Mouse (Mus musculus) naive thymus-derived CD4-positive, alpha-beta T cell, adult 2 months (primary cell): ENCODE data around the gene Celsr1.

ENCODE experiments used
- DNase-seq: peaks from one replicate; pipeline ENCODE4 v3.0.0-alpha.2; 2011; ENCODE audit warnings: low read depth

The Celsr1 gene

DNA sequence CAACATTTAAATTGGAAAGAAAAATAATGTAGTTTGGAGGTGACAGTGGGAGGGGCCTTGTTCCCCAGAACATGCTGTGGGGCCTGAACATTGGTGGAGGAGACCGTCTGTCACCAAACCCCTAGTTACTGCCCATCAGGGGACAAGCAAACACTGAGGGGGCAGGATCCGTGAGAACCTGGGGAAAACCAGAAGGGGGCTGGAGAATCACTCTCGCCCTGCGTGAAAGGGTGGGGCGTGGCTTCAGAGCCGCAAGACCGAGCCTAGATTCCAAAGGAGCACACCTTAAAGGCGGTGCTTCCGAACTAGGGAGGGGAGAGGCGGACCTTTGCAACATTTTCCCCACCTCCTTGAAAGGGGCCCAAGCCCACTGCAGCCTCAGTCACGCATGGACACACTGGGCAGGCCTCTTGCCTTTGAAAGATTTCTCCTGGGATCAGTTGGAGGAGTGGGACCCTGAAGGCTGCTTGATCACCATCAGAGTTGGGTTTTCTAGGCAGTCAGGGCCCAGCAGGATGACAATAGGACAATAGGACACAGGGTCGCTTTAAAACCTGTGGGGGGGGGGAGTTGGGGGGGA is 1.3 kb upstream of the Celsr1 start:
- DNase-seq = no peak

DNA sequence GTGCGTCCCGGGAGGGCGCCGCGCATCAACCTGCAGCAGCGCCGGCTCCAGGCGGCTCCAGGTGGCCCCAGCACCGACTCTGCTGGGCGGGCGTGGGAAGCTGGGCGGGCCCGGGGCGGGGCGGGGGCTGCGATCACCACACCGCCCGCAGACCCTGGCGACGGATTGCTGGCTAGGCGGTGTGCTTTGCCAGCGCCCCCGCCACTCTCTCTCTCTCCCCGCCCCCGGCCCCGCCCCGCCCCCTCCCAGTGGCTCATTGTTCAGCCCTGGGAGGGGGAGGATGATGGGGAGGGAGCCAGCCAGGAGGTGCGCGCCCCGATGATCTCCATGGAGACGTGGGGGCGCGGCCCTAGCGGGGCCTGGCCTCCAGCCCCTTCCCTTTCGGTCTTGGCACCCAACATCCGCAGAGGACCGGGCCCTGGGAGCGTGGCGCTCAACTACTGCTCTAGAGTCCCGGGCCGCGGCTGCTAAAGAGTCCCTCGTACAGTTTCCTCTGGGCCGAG is 495 bp upstream of the Celsr1 start:
- peak; percentile 90 for DNase-seq

DNA sequence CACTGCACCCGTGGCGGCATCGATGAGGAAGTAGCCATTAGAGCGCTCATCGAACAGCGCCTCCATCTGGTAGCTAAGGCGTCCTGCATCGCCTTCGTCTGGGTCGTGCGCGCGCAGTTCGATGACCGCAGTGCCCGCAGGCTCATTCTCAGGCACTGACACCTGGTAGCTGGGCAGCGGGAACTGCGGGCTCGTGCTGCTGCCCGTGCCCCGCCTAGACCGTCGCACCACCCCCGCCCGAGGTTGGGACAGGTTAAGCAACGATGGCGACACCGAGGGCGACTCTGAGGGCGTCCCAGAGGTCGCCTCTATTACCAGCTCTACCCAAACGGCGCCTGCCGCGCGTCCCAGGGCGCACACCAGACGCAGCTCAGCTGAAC is 776 bp downstream of the Celsr1 start:
- DNase-seq = peak; percentile 73

DNA sequence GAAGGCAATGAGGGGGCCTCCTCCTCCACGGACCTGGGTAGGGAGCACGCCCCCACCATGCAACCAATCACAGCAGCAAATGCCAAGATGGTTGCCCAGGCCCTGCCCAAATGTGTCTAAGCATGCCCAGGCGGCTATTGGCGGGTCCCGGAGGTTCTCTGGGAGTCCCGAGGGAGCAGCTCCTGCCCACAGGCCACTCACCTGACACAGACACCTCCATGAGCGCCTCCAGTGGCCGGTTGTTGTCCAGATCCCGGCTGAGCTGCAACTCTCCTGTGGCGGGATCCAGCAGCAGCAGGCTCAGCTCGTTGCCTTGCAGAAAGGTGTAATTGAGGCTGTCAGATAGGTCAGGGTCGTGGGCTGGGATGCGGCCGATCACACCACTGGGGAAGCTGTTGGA is 3.6 kb downstream of the Celsr1 start:
- DNase-seq = no peak

DNA sequence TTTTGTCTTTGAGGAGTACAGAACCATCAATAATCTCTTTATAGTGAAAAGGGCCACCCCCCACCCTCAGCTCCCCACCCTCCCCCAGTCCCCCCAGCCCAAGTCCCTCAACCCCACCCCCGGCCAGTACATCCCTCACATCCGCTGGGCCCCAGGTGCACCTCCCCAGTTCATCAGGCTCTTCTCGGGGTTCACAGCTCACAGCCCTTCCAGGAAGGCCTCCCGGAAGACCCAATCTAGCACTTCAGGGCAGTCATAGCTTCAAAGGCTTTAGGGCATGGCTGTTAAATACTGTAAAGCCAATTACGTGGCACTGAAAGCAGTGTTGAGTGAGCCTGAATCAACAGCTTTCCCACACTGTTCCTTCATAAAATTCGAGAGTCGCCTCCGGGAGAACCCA is 5.7 kb downstream of the Celsr1 start:
- DNase-seq = peak; percentile 50

DNA sequence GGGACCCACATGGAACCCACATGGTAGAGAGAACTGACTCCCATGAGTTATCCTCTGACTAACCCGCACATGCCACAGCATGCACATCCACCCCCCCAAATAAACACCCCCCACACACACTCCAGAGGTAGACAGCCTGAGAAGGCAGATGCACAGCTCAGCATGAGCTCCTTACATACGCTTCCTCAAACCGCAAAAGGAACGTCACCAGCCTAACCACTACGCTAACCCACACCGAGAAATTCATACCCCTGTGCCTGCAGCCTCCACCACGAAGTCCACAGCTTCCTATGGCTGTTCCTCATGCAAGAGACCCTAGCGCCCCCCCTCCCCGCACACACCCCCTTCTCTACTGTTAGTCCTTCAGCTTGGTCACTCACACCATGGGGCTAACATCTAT is 11.6 kb downstream of the Celsr1 start:
- DNase-seq = no peak

DNA sequence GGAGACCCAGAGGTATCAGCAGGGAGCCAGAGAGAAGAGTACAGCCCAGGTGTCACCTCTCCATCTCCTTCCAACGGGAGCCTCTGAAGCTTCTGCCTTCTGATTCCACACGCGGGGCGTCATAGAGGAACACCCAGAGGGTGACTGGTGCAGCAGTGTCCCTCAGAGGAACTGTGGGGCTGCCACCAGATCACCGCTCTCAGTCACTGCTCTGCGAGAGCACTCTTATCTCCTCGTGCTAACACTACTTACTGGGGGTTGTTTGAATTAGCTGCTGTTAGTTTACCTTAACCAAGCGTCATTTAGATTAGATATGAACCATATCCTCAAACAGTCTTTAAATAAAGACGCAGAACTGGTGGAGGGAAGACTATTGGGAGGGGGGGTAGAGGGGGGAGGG is 12.3 kb downstream of the Celsr1 start:
- no peak for DNase-seq

DNA sequence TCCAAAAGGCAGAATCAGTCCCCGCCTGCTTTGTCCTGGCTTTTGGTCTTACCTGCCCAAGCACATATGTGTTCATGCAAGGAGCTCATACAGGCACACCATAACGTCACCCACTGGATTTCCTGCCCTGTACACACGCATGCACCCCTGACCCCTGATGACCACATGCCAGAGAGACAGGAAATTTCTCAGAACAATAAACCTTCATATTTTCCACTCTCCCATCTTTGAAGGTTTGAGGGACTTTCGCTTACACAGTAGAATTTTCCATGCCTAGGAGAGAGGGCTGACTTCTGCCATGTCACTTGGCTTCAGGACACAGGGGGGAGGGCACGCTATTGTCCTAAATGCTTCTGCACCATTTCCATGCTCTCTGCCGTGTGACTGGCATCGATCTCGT is 13.6 kb downstream of the Celsr1 start:
- DNase-seq = no peak

DNA sequence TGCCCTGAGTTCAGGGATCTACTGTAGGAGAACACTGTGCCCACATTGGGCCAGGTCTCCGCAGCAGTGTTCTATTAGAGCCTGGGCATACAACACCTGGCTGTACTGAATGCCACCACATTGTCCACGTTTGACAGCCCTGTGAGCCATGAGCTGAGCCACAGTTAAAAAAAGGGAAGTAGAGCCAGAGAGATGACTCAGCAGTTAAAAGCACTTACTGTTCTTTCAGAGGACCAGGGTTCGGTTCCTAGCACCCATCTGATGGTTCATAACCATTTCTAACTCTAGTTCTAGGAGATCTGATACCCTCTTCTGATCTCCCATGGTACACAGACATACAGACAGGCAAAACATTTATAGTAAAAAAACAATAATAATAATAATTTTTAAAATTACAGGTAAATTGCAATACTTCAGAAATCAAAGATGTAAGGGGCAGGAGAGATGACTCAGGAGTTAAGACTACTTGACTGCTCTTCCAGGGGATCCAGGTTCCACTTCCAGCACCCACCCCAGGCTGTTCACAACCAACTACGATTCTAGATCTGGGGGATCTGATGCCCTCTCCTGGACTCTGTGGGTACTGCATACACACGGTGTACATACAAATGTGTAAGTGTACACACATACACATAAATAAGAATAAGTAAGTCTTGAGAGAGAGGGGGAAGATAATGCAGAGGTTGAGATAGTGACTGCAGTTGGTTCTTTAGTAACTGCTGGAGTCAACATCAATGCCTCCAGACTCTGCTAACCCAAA is 14.6 kb downstream of the Celsr1 start:
- peak; percentile 39 for DNase-seq

DNA sequence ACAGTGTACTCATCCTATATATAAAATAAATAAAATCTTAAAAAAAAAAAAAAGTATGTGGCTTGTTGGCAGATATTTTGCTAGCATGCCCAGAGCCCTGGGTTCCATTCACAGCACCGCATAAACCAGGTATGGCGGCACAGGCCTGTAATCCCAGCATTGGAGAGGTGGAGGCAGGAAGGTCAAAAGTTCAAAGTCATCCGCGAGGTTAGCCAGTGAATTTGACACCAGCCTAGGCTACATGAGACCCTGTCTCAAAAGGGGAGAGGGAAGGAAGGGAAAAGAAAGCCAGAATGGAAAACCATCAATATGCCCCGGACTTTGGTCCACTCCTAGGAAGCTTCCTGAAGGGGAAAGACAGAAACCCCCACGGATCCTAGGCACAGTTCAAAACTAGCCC is 16.2 kb downstream of the Celsr1 start:
- DNase-seq = no peak

DNA sequence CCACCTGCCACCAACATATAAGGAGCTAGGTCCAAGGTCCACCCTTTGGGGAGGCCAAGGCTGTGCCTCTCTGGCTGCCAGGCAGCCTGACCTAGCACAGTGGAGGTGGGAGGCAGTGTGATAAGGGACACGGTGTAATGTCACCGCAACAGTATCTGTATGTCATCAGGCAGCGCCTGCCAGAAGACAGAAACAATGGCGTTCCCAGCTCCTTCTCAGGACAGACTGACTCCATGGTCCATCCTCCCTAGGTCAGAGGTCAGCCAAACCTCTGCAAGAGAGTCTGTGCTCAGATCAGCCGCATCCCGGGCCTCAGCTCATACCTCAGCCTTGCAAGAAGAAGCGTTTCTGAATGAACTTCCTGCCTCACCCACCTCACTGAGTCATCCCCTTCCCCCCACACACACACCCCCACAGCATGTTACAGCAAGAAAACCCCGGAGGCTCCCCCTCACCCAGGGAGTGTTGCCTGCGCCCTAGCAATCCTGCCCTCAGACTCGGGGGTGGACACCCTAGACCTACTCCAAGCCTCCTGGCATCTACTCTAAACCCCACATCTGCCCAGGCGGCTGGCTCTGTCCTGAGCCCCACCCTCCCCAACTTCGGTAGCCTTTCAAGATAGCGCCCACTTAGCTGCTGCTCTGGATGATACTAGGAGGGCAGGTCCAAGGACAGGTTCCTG is 17.6 kb downstream of the Celsr1 start:
- peak; percentile 60 for DNase-seq

DNA sequence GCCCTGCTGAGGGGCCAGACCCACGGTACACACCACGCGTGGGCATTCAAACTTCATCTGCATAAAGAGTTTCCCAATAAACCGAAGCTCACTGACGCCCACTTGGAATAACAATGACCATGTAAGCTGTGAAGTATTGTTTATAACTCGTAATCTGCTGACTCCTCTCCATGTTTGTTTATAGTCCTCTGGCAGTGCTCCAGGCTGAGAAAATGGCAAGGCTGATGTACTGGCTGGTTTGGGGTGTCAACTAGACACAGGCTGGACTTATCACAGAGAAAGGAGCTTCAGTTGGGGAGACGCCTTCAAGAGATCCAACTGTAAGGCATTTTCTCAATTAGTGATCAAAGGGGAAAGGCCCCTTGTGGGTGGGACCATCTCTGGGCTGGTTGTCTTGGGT is 18.6 kb downstream of the Celsr1 start:
- no peak for DNase-seq

DNA sequence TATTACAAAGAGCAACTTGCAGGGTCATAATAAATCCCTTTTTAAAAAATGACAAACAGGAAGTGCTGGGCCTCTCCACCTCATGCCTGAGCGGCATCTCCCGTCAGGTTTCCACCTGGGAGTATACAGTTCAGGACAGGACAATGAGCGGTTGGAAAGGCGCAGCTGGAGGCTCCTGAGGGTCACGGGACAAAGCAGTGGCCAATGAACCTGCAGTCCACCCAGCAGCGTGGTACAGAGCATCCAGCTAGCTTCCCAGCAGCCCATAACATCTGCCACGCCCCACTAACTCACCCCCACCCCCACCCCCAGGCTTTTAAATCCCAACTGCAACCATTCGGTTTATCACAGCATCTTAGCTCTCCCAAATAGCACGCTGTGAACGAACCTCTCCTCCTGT is 19.9 kb downstream of the Celsr1 start:
- no peak for DNase-seq

DNA sequence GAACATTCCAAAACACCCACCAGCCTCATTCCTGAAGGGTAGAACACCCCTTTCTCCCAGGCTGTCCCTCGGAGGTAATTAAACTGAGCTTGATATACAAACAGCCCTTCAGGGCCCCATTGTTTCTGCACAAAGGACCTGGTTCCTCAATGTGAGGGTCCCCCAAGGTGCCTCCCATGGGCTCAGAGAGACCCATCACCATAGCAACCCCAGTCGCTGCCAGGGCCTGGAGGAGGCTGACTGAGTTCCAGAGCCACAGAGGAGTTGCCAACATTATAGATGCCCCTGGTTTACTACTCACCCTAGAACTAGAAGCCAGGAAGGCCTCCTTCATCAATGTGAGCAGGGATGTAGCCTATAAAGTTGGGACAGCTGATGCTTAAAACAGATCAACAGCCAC is 20.4 kb downstream of the Celsr1 start:
- no peak for DNase-seq

DNA sequence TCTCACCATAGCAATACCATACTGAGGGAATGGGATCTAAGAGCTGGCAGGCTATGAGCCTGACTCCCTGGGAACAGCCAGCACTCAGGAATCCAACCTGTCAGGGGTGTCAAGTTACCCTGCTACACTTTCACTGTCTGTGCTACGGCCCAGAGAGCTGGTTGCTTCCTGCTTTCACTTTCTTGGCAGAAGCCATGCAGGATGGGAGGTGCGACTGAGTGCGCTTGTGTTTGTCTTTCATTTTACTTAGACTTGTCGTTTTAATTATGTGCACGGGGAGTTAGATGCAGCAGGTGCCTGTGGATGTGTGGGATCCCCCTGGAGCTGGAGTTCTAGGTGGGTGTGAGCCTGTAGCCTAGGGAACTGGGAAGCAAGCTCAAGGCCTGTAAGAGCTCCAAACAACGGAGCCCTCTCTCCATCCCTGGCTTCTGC is 25.9 kb downstream of the Celsr1 start:
- DNase-seq = peak; percentile 81

DNA sequence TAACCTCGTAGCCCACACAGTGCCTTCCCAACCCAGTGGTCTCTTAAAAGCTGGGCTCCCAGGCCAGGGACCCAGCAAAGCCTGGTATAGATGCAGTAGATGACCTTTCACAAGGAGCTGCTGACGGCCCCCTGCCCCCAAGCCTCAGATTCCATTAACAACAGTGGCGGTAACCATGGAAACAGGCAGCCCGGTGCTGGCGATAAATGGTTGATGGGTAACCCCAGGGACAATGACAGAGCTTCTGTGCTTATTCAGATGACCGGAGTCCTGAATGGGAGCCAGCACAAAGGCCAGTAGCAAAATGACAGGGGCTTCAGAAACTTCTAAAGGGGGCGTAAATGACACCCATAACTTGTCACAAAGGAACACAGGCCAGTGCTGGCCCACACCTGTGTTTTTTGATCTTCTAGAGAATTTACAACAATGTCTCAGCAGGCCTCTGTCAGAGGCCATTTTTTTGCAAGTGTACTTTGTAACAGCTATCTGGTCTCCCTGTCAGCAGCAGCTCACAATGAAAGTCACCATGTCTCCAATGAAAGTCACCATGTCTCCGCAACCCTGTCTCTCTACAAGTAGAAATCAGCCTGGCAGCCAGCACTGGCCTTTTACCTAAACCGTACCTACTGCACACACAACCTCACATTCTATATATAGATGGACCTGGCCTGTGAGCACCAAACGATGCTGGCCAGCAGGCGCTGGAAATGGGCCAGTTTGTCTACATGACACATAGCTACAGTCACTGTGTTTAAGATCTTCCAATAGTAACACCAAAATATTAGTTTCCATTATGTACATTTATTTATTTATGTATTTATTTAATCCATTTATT is 27.7 kb downstream of the Celsr1 start:
- no peak for DNase-seq

DNA sequence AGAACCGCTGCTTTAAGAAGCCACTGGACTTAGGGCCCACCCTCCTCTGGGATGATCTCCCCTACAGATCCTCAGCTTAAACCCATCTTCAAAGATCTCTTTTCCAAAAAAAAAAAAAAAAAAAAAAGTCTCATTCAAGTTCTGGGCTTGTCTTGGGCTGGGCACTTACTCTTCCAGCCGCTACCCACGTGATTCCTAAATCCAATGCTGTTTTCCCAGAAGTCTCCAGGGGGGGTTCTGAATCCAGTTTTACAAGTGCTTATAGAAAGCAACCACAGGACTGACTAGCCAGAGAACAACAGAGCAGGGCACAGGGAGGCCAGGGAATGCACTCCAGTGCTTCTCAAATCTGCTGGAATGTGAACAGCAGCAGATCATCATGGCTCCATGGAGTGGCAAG is 29.5 kb downstream of the Celsr1 start:
- no peak for DNase-seq

DNA sequence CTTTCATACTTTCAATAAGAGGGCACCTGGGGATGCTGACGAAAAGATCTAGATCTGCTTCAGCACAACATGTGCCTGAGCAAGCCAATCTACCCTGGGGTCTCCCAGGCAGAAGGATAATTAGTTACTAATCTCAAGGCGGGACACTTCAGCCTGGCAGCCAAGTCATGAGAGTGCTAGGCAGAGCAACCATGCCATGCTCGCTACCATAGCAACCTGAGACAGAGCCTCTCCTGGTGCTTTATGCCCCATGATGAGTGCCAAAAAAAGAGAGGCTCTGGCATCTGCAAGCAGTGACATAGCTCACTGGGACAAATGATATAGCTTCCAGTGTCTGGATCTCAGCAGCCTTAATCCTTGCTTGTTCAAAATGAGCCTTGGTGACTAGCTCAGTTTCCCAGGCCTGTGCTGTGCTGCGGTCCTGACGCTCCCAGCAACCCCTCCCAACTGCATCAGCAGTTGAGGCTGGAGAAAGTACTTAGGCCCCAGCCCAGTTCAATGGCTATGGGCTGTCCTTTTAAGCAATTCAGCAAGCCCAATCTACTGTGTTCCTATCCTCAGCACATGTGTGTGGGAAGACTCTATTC is 32.8 kb downstream of the Celsr1 start:
- no peak for DNase-seq

DNA sequence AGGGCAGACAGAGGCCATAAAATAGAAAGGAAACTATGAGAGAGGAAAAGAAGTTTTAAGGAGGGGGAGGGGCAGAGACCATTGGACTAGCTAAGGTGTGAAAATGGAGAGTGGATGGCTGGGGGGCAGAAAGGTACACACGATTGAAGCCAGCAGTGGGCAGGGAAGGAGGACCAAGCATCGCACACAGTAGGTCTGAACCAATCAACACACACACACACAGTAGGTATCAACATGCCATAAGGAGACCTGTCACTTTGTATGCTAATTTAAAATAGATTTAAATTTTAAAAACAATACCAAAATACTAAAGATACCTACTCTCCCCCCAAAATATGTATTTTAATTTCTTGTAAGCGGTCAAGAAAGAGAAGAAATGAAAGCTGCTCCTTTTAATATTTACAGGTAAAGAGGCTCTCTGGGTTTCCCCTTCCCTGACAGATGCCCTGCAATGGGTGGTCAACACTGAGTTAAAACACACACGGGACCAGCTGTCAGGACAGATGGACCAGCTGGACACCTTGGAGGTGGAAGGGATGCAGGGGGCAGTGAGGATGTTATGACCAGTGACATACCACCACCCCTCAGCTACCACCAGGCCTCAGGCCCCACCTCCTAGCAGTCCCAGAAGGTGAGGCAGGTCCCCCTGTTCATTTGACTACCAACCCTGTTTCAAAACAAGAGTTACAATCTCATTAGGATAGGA is 34.9 kb downstream of the Celsr1 start:
- no peak for DNase-seq

DNA sequence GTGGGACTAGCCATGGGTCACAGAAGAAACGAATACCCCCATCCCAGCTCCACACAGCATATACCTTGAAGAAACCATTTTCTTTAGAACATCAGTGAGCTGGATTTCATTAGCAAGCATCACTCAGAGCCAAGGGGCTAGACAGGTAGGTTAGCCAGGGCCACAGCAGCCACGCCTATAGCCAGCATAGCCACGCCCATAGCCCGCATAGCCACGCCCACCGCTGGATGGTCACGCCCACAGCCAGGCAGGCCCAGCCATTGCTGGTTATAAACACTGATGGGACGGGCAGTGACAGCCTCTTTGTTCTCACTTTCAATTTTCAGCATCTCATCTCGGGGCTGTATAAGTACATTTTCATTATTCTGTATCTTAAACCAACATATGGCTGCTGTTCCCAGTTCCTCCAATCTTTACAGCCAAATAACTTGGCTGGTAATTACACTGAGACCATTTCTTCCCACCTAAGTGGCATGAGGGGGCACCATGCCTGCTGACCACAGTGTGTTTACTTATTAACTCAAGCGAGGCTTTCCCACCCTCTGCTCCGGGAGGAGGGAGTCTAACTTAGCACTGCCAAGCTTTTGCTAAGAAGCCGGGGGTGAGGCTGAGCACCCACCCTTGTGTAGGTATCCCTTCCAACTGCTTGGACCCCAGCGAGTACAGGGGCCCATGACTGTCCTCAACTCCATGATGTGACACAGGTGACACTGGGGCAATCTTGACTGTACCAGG is 37.4 kb downstream of the Celsr1 start:
- no peak for DNase-seq
